Mouse (Mus musculus): ENCODE data around the gene Nans.
A peak's percentile ranks its signal among the peaks of the same experiment; 100 is the strongest.

DNA sequence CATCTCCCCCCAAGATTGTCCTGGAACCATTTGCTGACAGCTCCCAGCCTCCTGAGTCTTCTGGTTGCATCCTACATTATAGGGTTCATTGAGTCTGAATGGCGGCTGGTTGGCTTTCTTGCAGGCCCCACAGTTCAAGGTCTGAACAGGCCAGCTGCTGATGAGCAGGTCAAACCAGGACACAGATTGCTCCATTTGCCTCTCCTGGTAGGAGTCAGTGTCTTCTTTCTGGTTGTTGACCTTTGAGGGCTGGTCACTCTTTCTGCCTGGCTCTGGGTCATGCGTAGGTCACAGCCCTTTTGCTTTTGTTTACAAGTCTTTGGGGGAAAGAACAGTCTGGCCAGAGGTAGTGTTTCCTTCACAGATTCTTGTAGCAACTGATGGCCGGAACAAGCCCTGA is 9.5 kb downstream of the Nans start:
- TF ChIP-seq CTCF (IDR thresholded peaks at IDR 0.05; ENCODE audit: low read depth) (no peak), EP300 (IDR thresholded peaks at IDR 0.05; ENCODE audit: low read depth) (peak; percentile 25; the same call in 1 of the 2 replicates)
